Mouse (Mus musculus) WW6 (cell line): Measurements from ENCODE around the gene Lgi2.

Experiments
- DNase-seq: peaks from one replicate; pipeline ENCODE4 v3.0.0-alpha.2; 2013; ENCODE audit warnings: low read depth, low spot score

Gene Lgi2

DNA sequence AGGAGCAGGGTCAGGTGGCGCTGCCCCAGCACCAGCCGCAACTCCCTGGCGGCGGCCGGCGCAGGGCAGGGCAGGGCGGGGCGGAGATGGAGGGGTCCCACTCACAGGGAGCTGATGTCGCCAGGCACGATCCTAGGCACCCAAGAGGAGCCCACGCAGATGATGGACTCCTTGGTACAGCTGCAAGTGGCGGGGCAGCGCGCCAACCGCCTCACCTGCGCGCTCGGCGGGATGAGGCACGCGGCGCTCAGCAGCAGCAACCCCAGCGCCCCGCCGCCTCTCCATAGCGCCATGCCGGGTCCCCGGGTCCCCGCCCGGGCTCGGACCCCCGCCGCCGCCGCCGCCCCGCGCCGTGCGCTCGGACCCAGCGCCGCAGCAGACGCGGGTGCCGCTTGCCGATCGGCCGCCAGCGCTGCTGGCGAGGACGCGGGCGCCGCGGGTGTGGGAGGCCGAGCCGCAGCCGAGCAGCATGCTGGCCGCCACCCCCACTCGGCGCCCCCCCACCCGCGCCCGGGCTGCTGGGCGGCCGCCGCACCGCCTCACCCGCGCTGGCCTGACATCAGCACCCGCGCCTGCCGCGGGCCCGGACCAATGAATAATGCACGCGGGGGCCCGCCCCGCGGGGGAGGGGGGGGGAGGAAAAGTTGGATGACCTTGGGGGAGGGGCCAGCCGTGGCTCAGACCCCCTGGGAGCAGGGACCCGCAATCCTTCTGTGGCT is at the start of gene Lgi2:
Gene Lgi2 (minus strand): TSS at position 650 of the 719 bp plus-strand sequence.
- no peak for DNase-seq

DNA sequence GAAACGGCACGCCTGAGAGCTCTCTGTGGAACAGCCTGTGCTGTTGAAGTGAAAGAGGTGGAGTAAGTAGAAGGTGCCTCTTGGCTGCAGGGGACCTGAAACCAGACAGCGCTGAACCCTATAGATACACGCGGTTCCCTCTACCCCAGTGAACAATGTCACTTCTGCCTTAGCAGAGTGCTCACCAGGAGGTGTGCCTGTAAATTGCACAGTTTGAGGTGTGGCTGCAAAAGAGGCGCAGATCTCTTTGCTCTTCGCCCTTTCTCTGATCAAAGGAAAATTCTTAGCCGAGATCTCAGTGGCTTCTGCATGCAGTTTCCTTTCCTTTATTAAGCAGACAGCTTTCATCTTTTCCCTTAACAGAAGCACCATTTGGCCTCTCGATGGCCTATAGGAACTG is 49.2 kb upstream of the Lgi2 start:
- DNase-seq = no peak

DNA sequence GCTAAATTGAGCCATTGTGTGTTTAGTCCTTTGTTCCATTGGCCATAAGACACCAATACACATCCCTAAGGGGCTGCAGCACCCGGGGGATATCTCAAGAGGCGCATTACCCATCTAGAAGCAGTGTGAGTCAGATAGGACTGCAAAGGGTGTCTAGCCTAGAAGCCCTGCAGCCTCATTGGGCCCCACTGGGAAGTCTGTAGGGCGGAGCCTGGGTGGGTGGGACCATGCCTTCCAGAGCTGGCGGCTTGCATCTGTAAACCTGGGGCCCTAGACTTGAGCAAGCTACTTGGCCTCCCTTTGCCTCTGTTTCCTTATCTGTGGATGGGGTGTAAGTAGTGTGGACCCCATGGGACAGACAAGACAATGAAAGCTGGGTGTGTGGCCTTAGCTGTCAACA is 48.4 kb upstream of the Lgi2 start:
- no peak for DNase-seq

DNA sequence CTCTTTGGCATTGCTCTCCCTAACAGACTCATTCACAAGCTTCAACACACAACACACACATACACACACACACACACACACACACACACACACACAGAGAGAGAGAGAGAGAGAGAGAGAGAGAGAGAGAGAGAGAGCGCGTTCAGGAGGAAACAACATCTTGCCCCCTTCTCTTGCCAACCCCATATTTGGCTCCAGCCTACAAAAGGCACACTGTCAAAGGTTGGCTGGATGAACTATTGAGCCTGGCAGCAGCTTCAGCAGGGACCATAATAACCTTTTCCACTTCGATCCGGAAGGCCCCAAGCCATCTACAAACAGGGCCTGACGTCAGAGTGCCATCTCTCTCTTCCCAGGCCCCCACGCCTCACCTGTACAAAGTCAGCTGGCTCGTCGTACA is 46.5 kb upstream of the Lgi2 start:
- DNase-seq = no peak

DNA sequence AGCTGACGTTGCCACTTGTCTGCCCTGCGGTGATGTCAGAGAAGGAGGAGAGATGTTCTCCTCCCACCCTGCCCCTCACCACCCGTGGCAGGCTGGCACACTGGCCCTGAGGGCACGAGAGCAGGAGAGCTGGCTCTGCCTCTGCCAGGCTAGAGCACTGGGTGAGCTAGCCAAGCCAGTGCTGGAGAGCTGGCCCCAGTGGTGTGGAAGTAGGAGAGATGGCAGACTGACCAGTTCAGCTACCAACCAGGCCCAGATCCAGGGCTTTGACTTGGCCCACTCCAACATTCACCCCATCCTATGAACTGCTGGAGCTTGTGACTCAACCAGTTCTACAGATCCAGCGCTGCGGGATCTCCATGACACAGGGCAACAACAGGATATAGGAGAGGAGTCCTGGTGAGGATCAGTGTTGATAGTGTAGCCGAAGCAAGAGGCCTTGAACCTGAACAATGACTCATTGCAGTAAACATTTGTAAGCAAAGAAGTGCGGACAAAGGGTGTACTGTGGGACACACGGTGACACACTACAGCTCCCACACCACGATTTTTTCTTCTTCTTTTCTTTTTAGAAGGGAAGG is 45.1 kb upstream of the Lgi2 start:
- DNase-seq = no peak

DNA sequence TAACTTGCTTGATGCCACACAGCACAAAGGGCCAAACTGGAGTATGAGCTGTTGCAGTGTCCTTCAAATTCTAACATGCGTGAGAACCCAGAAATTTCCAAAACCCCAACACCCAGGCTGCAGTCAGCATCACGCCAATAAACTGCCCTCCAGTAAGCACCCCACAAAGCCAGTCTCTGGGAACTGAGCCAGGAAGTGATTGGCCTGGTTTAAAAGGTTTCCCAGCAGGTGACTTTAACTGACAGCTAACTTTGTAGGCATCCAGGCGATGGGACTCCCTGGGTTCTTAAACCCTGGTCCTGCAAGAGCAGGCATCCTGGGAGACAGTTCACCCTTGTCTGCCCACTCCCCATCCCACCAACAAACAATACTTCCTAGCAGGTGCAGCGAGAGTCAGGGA is 44.0 kb upstream of the Lgi2 start:
- no peak for DNase-seq

DNA sequence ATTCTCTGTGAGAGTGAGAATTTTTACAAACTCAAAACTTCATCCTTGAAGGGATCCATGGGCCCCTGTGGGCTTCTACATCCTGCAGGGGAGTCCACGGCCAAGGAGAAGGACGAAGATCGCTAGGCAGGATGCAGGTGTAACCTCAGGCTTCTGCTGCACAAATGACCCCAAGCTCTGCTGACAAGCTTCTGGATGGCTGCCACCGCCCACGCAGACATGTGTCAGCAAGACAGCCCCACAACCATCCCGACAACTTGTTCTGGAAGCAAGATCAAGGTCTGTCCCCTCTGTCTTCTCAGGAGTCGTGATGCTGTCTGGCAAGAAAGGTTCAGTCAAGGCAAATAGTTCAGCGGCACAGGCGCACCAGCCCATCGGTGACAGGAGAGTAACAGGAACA is 43.4 kb upstream of the Lgi2 start:
- no peak for DNase-seq

DNA sequence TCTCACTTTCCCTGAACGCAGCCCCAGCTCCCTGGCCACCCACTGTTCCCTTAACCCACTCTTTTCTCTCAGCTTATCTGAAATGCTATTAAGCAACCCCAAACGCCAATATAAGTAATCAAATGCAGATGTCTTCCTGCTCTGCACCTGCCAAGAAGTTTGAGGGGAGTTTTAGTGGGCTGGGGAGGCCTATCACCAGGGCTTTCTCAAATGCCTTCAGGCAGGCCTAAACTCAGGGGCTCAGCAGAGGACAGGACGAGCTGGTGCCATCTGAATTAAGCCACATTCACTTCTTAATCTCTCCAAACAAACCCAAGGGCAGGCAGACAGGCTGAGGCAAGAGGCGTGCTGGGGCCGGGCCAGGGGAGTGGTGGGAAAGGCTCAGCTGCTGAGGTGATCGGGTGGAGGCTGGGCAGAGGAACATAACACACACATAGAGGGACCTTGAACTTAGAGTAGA is 38.4 kb upstream of the Lgi2 start:
- DNase-seq = no peak

DNA sequence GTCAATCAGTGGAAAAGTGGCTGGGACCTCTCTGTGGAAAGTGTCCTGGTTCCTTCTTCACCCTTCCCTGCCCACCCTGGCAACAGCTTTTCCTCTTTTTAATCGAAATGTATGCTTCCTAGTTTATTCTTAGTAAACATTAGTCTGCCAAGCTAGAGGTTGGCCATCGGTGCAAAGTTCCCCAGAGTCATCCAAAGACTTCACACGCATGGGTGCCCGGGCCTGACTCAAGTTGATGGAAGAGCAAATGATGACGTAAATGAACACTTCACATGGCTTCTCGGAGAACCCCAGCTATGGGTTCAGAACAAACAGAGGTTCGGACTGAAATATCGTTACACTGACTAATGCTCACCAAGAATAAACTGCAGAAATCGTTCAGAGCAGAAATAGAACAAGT is 24.4 kb upstream of the Lgi2 start:
- DNase-seq = no peak

DNA sequence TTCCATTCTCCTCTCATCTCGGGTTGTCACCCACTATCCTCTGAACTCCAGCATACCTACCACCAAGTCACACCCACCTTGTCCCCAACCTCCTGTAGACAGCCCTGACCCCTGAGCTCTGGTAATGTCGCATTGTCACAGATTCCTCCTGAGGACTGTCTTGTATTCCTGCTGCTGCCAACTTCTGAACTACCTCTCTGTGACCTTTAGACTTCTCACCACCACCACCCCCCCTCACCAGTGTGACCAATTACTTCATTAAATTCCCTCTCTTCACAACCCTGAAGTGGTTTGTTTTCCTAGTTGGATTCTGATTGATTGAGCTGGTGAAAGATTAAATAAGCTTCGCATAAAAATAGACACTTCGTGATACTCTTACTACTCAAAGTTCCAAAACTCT is 22.4 kb upstream of the Lgi2 start:
- no peak for DNase-seq

DNA sequence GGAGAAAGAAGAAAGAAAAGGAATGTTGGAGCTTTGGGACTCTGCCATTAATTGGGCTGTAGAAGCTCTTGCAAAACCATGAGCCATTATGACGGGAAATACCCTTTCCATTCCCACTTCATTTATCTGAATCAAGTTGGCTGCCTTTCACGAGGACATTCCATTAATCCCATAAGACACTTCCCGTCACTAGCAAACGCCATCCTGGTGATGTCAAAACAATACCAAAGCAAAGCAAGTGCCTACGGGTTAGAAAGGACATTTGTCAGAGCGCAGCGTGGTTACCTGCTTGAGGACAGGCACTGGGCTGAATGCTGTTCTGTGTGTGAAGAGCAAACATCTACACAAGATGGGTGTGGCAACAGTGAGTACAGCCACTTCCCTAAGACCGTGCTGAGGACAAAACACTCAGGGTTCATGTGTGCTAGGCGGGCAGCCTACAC is 21.1 kb upstream of the Lgi2 start:
- no peak for DNase-seq

DNA sequence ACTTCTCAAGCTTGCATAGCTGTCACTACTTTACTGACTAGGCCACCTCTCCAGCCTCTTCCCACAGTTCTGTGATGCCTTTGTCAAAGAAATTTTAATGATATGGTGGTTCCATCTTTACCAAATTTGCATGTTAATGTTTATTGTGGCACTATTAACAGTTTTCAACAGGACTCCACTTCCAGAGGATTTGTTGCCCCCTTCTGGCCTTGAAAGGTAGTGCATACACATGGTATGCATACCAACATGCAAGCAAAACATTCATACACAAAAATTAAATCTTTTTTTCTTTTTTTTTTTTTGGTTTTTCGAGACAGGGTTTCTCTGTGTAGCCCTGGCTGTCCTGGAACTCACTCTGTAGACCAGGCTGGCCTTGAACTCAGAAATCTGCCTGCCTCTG is 6.3 kb upstream of the Lgi2 start:
- no peak for DNase-seq

DNA sequence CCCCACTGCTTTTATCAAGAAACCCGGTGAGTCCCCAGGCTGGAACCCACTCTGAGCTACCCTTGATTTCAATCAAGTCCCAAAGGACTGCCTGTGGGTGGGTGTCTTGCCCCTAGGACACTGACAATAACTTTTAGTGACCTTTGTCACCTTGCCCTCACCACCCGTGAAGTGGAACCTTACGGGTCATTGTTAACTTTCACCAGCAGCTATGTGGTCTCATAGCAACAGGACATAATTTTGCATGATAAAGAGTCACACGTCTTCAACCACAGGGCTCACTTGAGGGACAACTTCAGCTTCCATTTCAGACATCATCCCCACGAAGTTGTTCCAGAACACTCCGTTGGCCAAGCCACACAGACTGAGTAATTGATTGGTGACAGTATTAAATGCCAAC is 4.5 kb upstream of the Lgi2 start:
- DNase-seq = no peak

DNA sequence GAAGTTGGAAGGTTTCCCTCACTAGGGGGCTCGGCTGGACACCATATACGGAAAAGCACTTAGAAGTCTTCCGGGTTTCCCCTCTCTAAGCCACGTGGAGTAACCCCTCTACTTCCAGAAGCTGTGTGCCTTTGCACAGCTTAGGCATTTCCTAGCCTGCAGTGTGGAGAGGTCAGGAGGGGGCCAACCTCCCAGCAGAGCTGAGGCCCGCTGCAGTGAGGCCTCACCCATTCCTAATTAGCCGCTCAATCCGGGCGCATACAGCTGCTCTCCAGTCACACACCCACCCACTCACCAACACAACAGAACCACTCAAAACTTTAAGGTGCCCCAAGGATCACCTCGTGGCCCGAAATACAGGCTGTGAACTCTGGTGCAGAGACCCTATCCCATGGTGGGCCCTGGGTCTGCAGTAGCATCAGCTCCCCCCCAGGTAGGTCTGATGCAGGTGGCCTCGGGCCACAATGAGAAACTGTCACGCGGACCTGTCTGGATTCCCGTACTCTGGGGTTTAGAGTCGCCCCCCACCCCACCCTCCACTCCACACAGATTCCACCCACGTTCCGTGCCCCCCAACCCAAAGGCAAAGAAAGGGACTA is 949 bp downstream of the Lgi2 start:
- DNase-seq = no peak

DNA sequence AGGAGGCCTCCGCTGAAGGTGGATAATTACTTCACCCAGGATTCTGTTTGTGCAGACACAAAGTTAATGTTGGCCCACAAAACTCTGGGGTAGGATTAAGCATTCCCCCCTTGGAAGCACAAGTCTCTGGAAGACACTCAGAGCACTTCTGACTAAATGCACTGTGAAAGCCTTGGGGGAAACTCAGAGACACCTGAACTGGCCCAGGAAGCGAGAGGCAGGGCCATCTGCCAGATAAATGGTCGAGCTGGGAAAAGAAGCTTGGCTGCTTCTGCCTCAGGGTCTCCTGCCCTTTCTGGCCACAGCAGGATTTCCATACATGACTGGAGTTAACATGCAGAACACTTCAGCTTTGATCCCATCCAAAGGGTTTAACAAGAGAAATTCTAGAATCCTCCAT is 1.9 kb downstream of the Lgi2 start:
- no peak for DNase-seq

DNA sequence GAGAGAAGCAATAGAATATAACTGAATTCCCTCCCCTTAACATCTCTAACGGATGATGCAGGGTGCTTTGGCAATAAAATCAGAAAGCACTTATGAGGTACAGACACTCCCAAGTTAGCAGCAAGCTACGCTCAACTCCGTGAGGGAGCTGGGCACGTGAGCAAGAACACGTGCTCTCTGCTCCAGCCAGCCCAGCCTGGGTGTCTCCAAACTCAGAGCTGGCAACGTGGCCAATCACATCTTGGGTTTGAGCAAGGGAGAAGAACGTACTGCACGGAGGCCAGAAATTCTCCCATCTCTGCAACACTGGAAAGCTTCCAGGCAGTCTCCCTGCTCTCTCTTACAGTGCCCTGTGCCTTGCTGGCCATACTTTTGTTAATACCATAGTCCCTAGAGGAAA is 6.0 kb downstream of the Lgi2 start:
- no peak for DNase-seq

DNA sequence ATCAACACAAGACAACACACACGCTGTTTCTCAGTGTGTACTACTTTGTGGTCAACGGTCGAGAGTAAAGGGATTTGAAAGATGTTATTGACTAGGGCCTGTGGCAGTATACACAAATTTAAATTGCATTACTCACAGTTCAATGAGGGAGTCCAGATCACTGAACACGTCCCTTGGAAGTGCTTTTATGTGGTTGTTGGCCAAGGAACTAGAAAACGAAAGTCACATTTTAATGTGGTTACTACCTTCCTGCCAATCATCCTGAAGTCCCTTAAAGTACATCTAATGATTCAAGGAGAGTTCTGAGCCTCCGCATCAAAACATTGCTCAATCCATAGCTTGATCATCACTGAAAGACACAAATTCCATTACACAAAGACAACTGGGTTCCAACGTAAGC is 10.7 kb downstream of the Lgi2 start:
- DNase-seq = no peak

DNA sequence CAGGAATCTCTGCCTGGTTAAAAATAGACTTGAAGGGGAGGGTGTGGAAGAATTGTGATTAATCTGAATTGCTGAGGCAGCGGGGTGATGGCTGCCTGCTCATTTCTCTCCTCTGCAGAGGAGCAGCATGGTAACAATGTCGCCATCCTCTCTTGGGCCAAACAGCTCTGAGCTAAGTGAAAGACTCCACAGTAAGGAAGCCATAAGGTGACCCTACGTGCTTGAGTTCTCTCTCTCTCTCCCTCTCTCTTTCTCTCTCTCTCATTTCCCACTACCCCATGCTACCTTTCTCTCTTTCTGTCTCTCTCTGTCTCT is 15.0 kb downstream of the Lgi2 start:
- DNase-seq = no peak

DNA sequence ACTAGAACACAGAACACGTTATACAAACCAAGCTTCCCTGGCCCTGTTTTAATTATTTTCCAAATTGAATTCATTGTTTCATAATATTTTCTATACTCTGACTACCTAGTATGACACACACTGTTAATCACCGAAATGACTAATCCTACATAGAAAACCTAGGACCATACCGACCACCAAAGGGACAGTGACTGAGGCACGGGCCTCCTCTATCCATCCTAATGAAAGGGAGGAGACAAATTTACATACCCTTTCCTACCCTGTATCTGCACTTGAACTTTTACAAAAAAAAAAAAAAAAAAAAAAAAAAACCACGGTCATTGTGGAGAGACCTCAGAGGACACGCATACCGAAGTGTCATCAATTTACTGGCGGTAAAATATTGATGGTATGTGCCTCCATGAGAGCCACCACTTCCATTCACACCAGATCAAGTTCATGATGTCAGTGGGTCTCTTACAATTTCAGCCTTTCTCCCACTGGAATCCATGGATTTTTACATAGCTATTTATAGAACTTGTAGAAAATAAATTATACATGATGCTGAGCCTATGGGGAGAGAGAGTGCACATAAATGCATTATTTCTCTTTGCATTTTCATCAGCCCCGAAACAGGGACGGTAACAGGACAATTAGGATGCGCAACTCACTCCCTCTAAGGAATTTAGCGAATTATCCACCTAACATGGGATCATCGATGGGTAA is 15.5 kb downstream of the Lgi2 start:
- no peak for DNase-seq

DNA sequence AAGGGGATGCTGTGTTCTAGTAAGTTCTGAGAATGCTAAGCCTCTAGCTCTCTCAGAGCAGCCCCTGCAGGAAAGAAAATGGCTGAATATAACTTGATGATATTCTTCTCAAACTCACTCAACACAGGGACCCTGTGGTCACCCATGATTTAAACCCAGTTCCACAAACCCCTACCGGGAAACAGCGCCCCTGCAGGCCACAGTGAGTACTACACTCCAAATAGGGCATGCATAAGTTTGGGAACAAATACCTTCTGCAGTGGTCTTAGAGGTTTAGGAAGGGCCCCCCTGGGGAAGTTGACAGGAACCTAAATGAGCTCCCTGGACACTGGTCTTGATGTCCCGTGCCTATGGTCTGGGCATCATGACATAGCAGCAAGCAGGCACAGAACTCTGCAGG is 19.3 kb downstream of the Lgi2 start:
- no peak for DNase-seq

DNA sequence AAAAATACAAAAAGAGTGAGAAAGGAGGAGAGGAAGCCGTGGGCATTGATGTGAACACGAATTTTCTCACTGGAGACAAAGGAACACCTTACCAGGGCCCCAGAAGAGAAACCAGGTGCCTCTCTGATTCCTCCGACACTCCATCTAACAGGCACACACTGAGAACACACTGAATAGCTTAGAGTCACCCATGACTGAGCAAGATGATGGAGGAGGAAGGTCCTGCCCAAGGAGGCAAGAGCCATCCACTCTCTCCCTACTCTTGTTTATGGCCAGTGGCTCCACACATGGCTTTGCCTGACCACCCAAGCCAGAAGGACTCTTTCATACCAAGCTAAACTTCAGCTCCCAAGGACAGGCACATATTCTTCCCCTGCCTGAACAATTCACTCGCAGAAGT is 22.5 kb downstream of the Lgi2 start:
- DNase-seq = no peak

DNA sequence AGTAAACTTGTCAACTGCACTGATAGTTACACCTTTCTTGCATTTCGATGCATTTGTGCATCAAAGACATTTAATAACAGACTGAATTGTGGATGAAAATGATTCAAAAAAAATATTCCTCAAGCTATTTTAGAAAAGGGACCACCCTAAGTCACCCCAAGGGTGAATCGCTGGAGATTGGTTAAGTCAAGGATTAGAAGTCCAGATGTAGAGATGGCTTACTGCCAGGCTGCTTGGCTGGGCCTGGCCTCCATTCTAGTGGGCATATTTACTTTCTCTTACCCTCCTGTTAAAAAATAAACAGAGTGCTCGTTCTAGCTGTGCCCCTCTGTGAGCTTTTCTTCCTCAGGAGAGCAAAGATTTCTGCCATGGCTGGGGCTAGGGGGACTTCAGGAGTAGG is 26.1 kb downstream of the Lgi2 start:
- no peak for DNase-seq

DNA sequence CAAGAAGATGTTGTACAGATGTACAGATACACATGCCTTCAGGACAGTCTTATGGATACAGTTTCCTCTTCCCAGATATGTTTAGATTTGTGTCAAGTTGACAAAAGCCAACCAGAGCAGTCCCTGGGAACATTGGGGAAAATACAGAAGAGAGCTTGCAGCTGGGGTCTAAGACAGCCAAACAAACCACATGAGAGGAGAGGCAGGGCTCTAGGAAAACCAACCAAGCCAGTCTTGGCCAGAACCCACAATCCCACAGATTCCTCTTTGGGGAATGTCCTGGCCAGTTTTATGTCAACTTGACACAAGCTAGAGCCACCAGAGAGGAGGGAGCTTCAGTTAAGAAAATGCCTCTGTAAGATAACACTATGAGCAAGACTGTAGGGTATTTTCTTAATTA is 26.8 kb downstream of the Lgi2 start:
- no peak for DNase-seq
